Mouse (Mus musculus) intestine, embryonic 14.5 days (tissue): Measurements from ENCODE around the gene Trdmt1. TPM values are rescaled to one million over a fixed set of nuclear protein-coding genes. Genes with fewer than 3 reads are reported as not detected.
"Not testable (repeated sequence)": the region's sequence is repeated elsewhere in the genome, so short reads cannot be mapped to it uniquely, and the experiment has no call there.

Experiments used
- ATAC-seq: fragments of 200-750 bp; cut with Nextera tagmentation; replicated peaks from 2 replicates; pipeline ENCODE4 v1.8.0; 2017; ENCODE audit warnings: low read depth, moderate number of reproducible peaks, moderate TSS enrichment, moderate library complexity; ENCODE audit not compliant: low FRiP score, low TSS enrichment
- DNase-seq: peaks from one replicate; pipeline ENCODE4 v3.0.0-alpha.2; 2018; ENCODE audit warnings: low spot score
- H3K27ac ChIP-seq: fragments of 300-500 bp; sonication (generic); 2 replicates; pipeline ENCODE4 v1.5.1; 2014; ENCODE audit warnings: low read depth, mild to moderate bottlenecking, control low read depth
- H3K27me3 ChIP-seq: fragments of 300-500 bp; sonication (generic); replicated peaks from 2 replicates; pipeline ENCODE4 v1.6.1; 2014; ENCODE audit warnings: low read length, control low read depth; ENCODE audit not compliant: control insufficient read depth, insufficient read depth
- H3K36me3 ChIP-seq: fragments of 300-500 bp; sonication (generic); 2 replicates; pipeline ENCODE4 v1.6.1; 2014; ENCODE audit warnings: low read length, control low read depth; ENCODE audit not compliant: control insufficient read depth, insufficient read depth
- H3K4me1 ChIP-seq: fragments of 300-500 bp; sonication (generic); replicated peaks from 2 replicates; pipeline ENCODE4 v1.6.1; 2014; ENCODE audit warnings: low read length, control low read depth, mixed read lengths; ENCODE audit not compliant: control insufficient read depth, insufficient read depth
- H3K4me2 ChIP-seq: fragments of 300-500 bp; sonication (generic); 2 replicates; pipeline ENCODE4 v1.6.1; 2014; ENCODE audit warnings: low read length
- H3K4me3 ChIP-seq: fragments of 300-500 bp; sonication (generic); 2 replicates; pipeline ENCODE4 v1.5.1; 2014; ENCODE audit warnings: low read depth, low read length, control low read depth, mixed read lengths
- H3K9ac ChIP-seq: fragments of 300-500 bp; sonication (generic); 2 replicates; pipeline ENCODE4 v1.6.1; 2014; ENCODE audit warnings: mild to moderate bottlenecking, low read length
- H3K9me3 ChIP-seq: fragments of 300-500 bp; sonication (generic); 2 replicates; pipeline ENCODE4 v1.6.1; 2016; ENCODE audit warnings: low read length, control low read depth; ENCODE audit not compliant: control insufficient read depth
- WGBS: fragments of 180-500 bp; shearing (Covaris S2); extraction: QIAGEN DNeasy Blood & Tissue Kit; methylation state at CpG from one replicate; pipeline ENCODE4 v1.1.7; 2014; 5-methylcytosine and 5-hydroxymethylcytosine counted together
- polyA plus RNA-seq: library from polyadenylated mRNA; unstranded; fragments of >200 nt; fragmentation: Nextera tagmentation; extraction: Ambion mirVana; gene quantifications from 2 replicates; pipeline ENCODE4 v1.2.1, GENCODE M21; 2014

The Trdmt1 gene
- polyA plus RNA-seq = 11.2 and 11.5 TPM in 2 replicates

DNA sequence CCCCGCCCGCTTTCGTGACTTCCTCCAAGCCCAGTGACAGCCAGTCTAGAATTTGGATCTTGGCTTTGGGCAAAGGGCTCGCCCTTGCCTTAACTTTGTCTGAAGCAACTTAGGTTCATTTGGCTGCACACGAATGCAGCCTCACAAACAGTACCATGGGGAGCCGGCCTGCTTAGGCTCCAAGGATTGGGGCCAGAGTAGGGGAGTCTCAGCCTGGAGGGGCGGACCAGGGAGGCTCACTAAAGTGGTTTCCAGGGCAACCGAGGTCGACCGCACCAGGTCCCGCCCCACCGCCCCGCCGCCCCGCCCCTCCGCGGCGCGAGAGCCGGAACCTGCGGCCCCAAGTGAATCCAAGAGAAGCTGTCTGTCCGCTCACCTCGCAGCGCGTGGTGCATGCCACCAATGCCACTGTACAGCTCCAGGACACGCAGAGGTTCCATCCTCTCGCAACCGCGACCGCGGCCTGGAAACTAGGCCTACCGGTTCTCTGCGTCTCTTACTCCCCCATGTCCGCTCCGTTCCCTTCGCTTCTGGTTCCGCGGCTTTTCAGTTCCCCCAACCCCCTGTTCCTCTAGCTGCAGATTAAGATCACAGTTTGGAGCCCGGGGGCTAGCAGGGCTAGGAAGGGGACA lies at the start of gene Trdmt1:
Gene Trdmt1 (minus strand): TSS at position 476 of the 632 bp plus-strand sequence.
- Histone ChIP-seq H3K36me3 (no peaks in the 10 kb centered on the region), H3K27me3 (no peaks in the 10 kb centered on the region), H3K4me3 (peak within 1 kb of the TSS; percentile 57), H3K4me2 (peak within 1 kb of the TSS; percentile 52), H3K27ac (peak within 1 kb of the TSS; percentile 91), H3K4me1 (peaks cover 4% of the 10 kb centered on the region; the same call in 1 of the 2 replicates), H3K9me3 (no peaks in the 10 kb centered on the region), H3K9ac (peak within 1 kb of the TSS; percentile 61)
- ATAC-seq = peak; percentile 98
- WGBS = under 1% methylated on average over 39 of the region's 39 CpGs
- DNase-seq = peak; percentile 95

DNA sequence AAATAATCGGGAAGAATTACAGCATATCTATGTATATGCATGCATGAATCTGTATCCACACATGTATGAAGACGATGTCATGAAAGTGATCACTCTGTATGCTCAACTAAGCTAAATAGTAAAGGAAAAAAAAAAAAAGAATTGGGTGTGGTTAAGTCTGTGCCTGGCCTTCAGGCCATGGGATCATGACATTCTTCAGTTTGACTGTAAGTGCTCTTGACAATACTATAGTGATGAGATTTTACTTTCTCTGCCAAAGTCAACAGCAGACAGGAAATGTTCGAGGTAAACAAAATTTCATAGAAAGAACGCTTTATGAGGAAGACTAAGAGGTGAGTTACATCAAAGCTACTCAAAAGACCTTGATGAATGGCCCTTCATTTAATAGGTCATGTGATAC lies 48.9 kb upstream of the Trdmt1 start:
- DNase-seq (no peak), ATAC-seq (no peak)
- WGBS = 75% methylated on average over 4 of the region's 4 CpGs
- H3K4me2 ChIP-seq = no peak overlapping the region
- no peaks in the 10 kb centered on the region for H3K36me3 ChIP-seq
- H3K27me3 ChIP-seq = no peaks in the 10 kb centered on the region
- H3K9ac ChIP-seq = no peak overlapping the region
- no peaks in the 10 kb centered on the region for H3K4me1 ChIP-seq
- no peaks in the 10 kb centered on the region for H3K9me3 ChIP-seq
- no peak overlapping the region for H3K4me3 ChIP-seq
- H3K27ac ChIP-seq = no peak overlapping the region

DNA sequence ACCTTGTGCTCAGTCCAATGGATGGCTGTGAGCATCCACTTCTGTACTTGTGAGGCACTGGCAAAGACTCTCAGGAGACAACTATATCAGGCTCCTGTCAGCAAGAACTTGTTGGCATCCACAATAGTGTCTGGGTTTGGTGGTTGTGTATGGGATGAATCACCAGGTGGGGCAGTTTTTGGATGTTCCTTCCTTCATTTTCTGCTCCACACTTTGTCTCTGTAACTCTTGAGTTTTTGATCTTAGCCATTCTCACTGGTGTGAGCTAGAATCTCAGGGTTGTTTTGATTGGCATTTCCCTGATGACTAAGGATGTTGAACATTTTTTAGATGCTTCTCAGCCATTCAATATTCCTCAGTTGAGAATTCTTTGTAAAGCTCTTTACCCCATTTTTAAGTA lies 39.3 kb upstream of the Trdmt1 start:
- H3K4me2 ChIP-seq, ATAC-seq, H3K27me3 ChIP-seq, H3K4me1 ChIP-seq, H3K27ac ChIP-seq, DNase-seq, H3K4me3 ChIP-seq, H3K9ac ChIP-seq, H3K9me3 ChIP-seq: not testable (repeated sequence)
- H3K36me3 ChIP-seq = peaks cover 40% of the 10 kb centered on the region

DNA sequence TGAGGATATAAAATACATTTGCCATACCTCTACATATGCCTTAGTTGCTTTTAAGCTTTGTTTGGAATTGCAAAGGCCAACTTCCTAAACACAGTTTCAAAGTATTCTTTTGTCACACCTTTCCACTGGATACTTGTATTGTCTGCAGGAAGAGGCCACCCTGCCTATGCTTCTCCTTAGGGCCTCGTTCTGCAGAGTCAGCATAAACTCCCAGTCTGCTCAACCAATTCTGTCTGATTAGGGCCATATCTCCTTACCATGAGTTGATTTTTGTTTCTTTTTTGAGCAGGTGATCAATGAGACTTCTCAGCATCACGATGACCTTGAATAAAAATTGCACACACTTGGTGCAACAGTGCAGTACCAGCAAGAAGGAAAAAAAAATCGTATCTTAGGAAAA lies 37.7 kb upstream of the Trdmt1 start:
- Histone ChIP-seq H3K36me3 (peaks cover 52% of the 10 kb centered on the region), H3K4me3 (no peak overlapping the region), H3K4me2 (no peak overlapping the region), H3K4me1 (no peaks in the 10 kb centered on the region), H3K27ac (no peak overlapping the region), H3K9me3 (no peaks in the 10 kb centered on the region), H3K9ac (no peak overlapping the region), H3K27me3 (no peaks in the 10 kb centered on the region)
- 92% methylated on average over 3 of the region's 3 CpGs for WGBS
- DNase-seq (no peak), ATAC-seq (no peak)

DNA sequence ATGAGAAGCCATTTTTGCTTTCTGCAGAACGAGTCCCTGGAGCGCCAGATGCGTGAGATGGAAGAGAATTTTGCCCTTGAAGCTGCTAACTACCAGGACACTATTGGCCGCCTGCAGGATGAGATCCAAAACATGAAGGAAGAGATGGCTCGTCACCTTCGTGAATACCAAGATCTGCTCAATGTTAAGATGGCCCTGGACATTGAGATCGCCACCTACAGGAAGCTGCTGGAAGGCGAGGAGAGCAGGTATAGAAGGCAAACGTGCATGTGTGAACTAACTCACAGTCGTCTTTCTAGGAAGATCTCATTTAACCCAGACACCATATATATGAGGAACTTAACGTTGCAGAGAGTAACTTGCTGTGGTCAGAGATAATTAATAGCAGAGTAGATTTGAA lies 35.5 kb upstream of the Trdmt1 start:
- H3K4me2 ChIP-seq = no peak overlapping the region
- H3K4me3 ChIP-seq = no peak overlapping the region
- H3K36me3 ChIP-seq = peaks cover 61% of the 10 kb centered on the region
- 62% methylated on average over 11 of the region's 11 CpGs for WGBS
- H3K27ac ChIP-seq = no peak overlapping the region
- no peak for DNase-seq
- no peaks in the 10 kb centered on the region for H3K27me3 ChIP-seq
- no peak overlapping the region for H3K9ac ChIP-seq
- no peaks in the 10 kb centered on the region for H3K9me3 ChIP-seq
- no peak for ATAC-seq
- peaks cover 9% of the 10 kb centered on the region; the same call in 1 of the 2 replicates for H3K4me1 ChIP-seq

DNA sequence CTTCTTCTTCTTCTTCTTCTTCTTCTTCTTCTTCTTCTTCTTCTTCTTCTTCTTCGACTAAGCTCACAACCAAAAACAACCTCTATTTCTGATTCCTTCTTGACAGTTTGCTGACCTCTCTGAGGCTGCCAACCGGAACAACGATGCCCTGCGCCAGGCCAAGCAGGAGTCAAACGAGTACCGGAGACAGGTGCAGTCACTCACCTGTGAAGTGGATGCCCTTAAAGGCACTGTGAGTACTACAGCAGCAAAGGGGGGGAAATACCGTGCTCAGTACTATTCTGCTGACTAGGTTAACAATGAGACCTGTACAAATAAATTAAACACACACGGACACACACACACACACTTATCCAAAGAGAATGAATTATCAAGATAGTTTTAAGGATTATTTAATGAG lies 34.8 kb upstream of the Trdmt1 start:
- H3K4me3 ChIP-seq = no peak overlapping the region

DNA sequence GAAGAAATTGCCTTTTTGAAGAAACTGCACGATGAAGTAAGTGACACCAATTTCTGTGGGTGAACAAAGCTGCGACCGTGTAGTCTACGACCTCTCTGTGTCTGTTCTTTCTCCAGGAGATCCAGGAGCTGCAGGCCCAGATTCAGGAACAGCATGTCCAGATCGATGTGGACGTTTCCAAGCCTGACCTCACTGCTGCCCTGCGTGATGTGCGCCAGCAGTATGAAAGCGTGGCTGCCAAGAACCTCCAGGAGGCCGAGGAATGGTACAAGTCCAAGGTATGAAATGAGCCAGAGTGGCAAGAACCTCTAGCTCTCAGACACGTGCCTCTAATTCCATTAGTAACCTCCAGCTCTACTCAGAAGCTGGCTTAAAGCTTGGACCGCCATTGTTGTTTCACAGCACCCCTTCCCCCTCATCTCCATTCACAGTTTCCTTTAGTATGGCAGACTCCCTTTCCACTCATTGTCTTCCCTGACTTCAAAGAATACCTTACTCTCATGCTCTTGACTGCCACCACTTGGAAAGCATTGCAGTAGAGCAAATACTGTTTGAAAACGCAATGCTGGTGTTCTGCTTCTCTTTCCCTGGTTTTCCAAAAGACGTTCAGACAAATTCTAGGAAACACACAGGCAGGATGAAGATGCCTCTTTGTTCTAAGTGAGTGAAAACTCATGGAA lies 34.1 kb upstream of the Trdmt1 start:
- WGBS = 86% methylated on average over 14 of the region's 14 CpGs
- ATAC-seq = no peak
- H3K4me3 ChIP-seq = no peak overlapping the region

More for the DNA sequence above, 34.8 kb upstream of the Trdmt1 start:
- ATAC-seq (no peak), DNase-seq (no peak)
- 92% methylated on average over 8 of the region's 8 CpGs for WGBS
- Histone ChIP-seq H3K4me2 (no peak overlapping the region), H3K27me3 (no peaks in the 10 kb centered on the region), H3K27ac (no peak overlapping the region), H3K9me3 (no peaks in the 10 kb centered on the region), H3K9ac (no peak overlapping the region), H3K36me3 (peaks cover 61% of the 10 kb centered on the region), H3K4me1 (peaks cover 9% of the 10 kb centered on the region; the same call in 1 of the 2 replicates)

DNA sequence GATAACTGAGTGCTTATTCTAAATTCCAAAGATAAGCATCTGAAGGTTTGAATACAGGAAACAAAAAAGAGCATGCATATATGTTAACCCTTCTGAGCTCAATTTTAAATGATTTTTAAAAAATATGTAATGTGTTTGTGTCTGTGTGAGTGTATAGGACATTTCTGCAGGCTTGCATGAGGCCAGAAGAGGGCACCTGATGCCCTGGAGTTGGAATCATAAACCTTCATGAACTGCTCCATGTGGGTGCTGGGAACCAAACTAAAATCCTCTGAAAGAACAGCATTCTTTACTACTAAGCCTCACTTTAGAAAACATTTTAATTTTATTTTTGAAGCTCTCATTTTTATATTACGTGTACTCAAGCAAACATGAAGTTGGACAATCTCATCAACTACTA lies 32.9 kb upstream of the Trdmt1 start:
- H3K4me2 ChIP-seq = no peak overlapping the region; the same call in 1 of the 2 replicates
- H3K4me1 ChIP-seq = peaks cover 9% of the 10 kb centered on the region
- H3K9ac ChIP-seq = no peak overlapping the region
- WGBS = 96% methylated on average over 1 of the region's 1 CpGs
- H3K9me3 ChIP-seq = no peaks in the 10 kb centered on the region
- H3K27ac ChIP-seq = no peak overlapping the region
- ATAC-seq (no peak), DNase-seq (no peak)
- no peaks in the 10 kb centered on the region for H3K27me3 ChIP-seq
- no peak overlapping the region for H3K4me3 ChIP-seq
- H3K36me3 ChIP-seq = peaks cover 55% of the 10 kb centered on the region

More for the DNA sequence above, 34.1 kb upstream of the Trdmt1 start:
- Histone ChIP-seq H3K4me1 (peaks cover 9% of the 10 kb centered on the region; the same call in 1 of the 2 replicates), H3K9me3 (no peaks in the 10 kb centered on the region), H3K36me3 (peaks cover 61% of the 10 kb centered on the region), H3K4me2 (no peak overlapping the region), H3K9ac (no peak overlapping the region), H3K27ac (no peak overlapping the region), H3K27me3 (no peaks in the 10 kb centered on the region)
- DNase-seq = no peak
